Mouse (Mus musculus) CH12.LX (cell line): ENCODE data around the gene Txn2. TPM values are rescaled to one million over a fixed set of nuclear protein-coding genes. Genes with fewer than 3 reads are reported as not detected.

Experiments
- DNase-seq: peaks from one replicate; pipeline ENCODE4 v3.0.0-alpha.2; 2013; ENCODE audit errors: extremely low read depth
- H3K27ac ChIP-seq: 2 replicates; pipeline ENCODE4 v1.5.1; 2012; ENCODE audit warnings: low read depth, mild to moderate bottlenecking, control low read depth, moderate library complexity; ENCODE audit not compliant: insufficient read depth
- H3K27me3 ChIP-seq: replicated peaks from 2 replicates; pipeline ENCODE3; 2012; ENCODE audit warnings: inconsistent platforms
- H3K36me3 ChIP-seq, 2 experiments: replicated peaks in 1 of 2; 2 replicates each; pipeline versions ENCODE3 to v1.6.1; 2012; ENCODE audit warnings: inconsistent platforms in 1 of 2, low read length in 1 of 2, mild to moderate bottlenecking in 1 of 2, mixed read lengths in 1 of 2, moderate library complexity in 1 of 2; ENCODE audit not compliant: control insufficient read depth in 1 of 2, insufficient read depth in 1 of 2
- H3K4me1 ChIP-seq, 2 experiments: 2 replicates each; pipeline ENCODE4 v1.6.1; 2012; ENCODE audit warnings: inconsistent platforms in 1 of 2, moderate library complexity in 1 of 2; ENCODE audit not compliant: insufficient read depth in 2 of 2, control insufficient read depth in 1 of 2
- H3K4me2 ChIP-seq: 2 replicates; pipeline ENCODE4 v1.6.1; 2012; ENCODE audit warnings: low read depth, mild to moderate bottlenecking, control low read depth; ENCODE audit not compliant: poor library complexity, insufficient read depth, severe bottlenecking
- H3K4me3 ChIP-seq, 3 experiments: fragments of 150-350 bp in 1 of 3; sonication (generic) in 1 of 3; replicated peaks in 1 of 3; 2 replicates each; pipeline versions ENCODE3 to v1.5.1; 2011 to 2012; ENCODE audit warnings: low read depth in 2 of 3, low read length in 2 of 3, mild to moderate bottlenecking in 2 of 3, moderate library complexity in 2 of 3, control low read depth in 1 of 3, improper control_type of control experiment in 1 of 3, inconsistent platforms in 1 of 3, mixed read lengths in 1 of 3; ENCODE audit not compliant: poor library complexity in 1 of 3
- H3K79me2 ChIP-seq: replicated peaks from 2 replicates; pipeline ENCODE4 v1.6.1; 2012; ENCODE audit warnings: mild to moderate bottlenecking, moderate library complexity; ENCODE audit not compliant: control insufficient read depth, poor library complexity, insufficient read depth, severe bottlenecking; ENCODE audit errors: extremely low read depth
- H3K9ac ChIP-seq: 2 replicates; pipeline ENCODE4 v1.6.1; 2012; ENCODE audit warnings: low read depth, mild to moderate bottlenecking, control low read depth, moderate library complexity; ENCODE audit not compliant: insufficient read depth
- H3K9me3 ChIP-seq: replicated peaks from 2 replicates; pipeline ENCODE3; 2012; ENCODE audit warnings: low read length, inconsistent platforms, mixed read lengths
- CHD2 ChIP-seq: IDR thresholded peaks from 2 replicates; pipeline ENCODE4 v1.6.1; 2011; ENCODE audit warnings: low read length, improper control_type of control experiment
- ELF1 ChIP-seq: IDR thresholded peaks from 2 replicates; pipeline ENCODE4 v1.6.1; 2014; ENCODE audit warnings: low read depth, mild to moderate bottlenecking, inconsistent platforms, low read length, improper control_type of control experiment
- EP300 ChIP-seq: IDR thresholded peaks from 2 replicates; pipeline ENCODE4 v1.6.1; 2011; ENCODE audit warnings: low read length, improper control_type of control experiment
- ETS1 ChIP-seq: conservative IDR thresholded peaks from 2 replicates; pipeline ENCODE4 v1.6.1; 2012; ENCODE audit warnings: low read depth, mild to moderate bottlenecking, inconsistent platforms, low read length, improper control_type of control experiment, moderate library complexity
- GABPA ChIP-seq: IDR thresholded peaks from 2 replicates; pipeline ENCODE4 v1.6.1; 2012; ENCODE audit warnings: low read depth, low read length, improper control_type of control experiment, inconsistent platforms; ENCODE audit not compliant: insufficient replicate concordance
- HCFC1 ChIP-seq: IDR thresholded peaks from 2 replicates; pipeline ENCODE4 v1.6.1; 2012; ENCODE audit warnings: low read depth, mild to moderate bottlenecking, inconsistent platforms, low read length, improper control_type of control experiment
- IRF4 ChIP-seq: IDR thresholded peaks from 2 replicates; pipeline ENCODE4 v1.6.1; 2014; ENCODE audit warnings: low read depth, mild to moderate bottlenecking, inconsistent platforms, low read length, improper control_type of control experiment
- JUN ChIP-seq: IDR thresholded peaks from 2 replicates; pipeline ENCODE4 v1.6.1; 2011; ENCODE audit warnings: low read depth, mild to moderate bottlenecking, low read length, improper control_type of control experiment, moderate library complexity; ENCODE audit not compliant: insufficient read depth
- KAT2A ChIP-seq: IDR thresholded peaks from 2 replicates; pipeline ENCODE4 v1.6.1; 2012; ENCODE audit warnings: low read length, improper control_type of control experiment, inconsistent platforms; ENCODE audit not compliant: insufficient replicate concordance
- MAFK ChIP-seq: IDR thresholded peaks from 2 replicates; pipeline ENCODE4 v1.6.1; 2011; ENCODE audit warnings: low read length, improper control_type of control experiment; ENCODE audit not compliant: insufficient replicate concordance
- MYC ChIP-seq: IDR thresholded peaks from 2 replicates; pipeline ENCODE4 v1.6.1; 2011; ENCODE audit warnings: low read depth, mild to moderate bottlenecking, improper control_type of control experiment, low read length
- NELFE ChIP-seq: IDR thresholded peaks from 2 replicates; pipeline ENCODE4 v1.6.1; 2011; ENCODE audit warnings: low read depth, low read length, improper control_type of control experiment
- POLR2A ChIP-seq: IDR thresholded peaks from 2 replicates; pipeline ENCODE4 v1.6.1; 2011; ENCODE audit warnings: low read depth, mild to moderate bottlenecking, improper control_type of control experiment, low read length
- RAD21 ChIP-seq: IDR thresholded peaks from 2 replicates; pipeline ENCODE4 v1.6.1; 2011; ENCODE audit warnings: low read depth, mild to moderate bottlenecking, low read length, improper control_type of control experiment, moderate library complexity
- RCOR1 ChIP-seq: conservative IDR thresholded peaks from 2 replicates; pipeline ENCODE4 v1.6.1; 2012; ENCODE audit warnings: low read depth, mild to moderate bottlenecking, inconsistent platforms, low read length, improper control_type of control experiment
- SIN3A ChIP-seq: IDR thresholded peaks from 2 replicates; pipeline ENCODE4 v1.6.1; 2012; ENCODE audit warnings: low read length, improper control_type of control experiment, inconsistent platforms
- SMC3 ChIP-seq: IDR thresholded peaks from 2 replicates; pipeline ENCODE4 v1.6.1; 2011; ENCODE audit warnings: low read depth, low read length, improper control_type of control experiment
- TCF12 ChIP-seq: IDR thresholded peaks from 2 replicates; pipeline ENCODE4 v1.6.1; 2014; ENCODE audit warnings: low read depth, mild to moderate bottlenecking, inconsistent platforms, low read length, improper control_type of control experiment
- UBTF ChIP-seq: IDR thresholded peaks from 2 replicates; pipeline ENCODE4 v1.6.1; 2012; ENCODE audit warnings: low read depth, mild to moderate bottlenecking, inconsistent platforms, low read length, improper control_type of control experiment, moderate library complexity
- USF1 ChIP-seq: IDR thresholded peaks from 2 replicates; pipeline ENCODE4 v1.6.1; 2014; ENCODE audit warnings: low read depth, mild to moderate bottlenecking, inconsistent platforms, low read length, improper control_type of control experiment
- ZNF384 ChIP-seq: IDR thresholded peaks from 2 replicates; pipeline ENCODE4 v1.6.1; 2012; ENCODE audit warnings: low read depth, low read length, improper control_type of control experiment, inconsistent platforms
- dilution Hi-C: fragments of 300-500 bp; cut with MboI; formaldehyde crosslinking; loops from 2 replicates; pipeline ENCODE4 v1.14.3; 2020; ENCODE audit warnings: low sequenced_read_pairs; ENCODE audit not compliant: extremely low pct_unique_long_range_greater_than_20kb, extremely low pct_ligation_motif_present
- in situ Hi-C: fragments of 300-500 bp; cut with MboI; formaldehyde crosslinking; loops from 3 replicates; pipeline ENCODE4 v1.14.3; 2019; ENCODE audit warnings: low sequenced_read_pairs, low pct_ligation_motif_present, low pct_unique_long_range_greater_than_20kb, mixed read lengths
- polyA plus RNA-seq: library from polyadenylated mRNA; unstranded; fragments of >175 nt; gene quantifications from 2 replicates; pipeline ENCODE4 v1.2.1, GENCODE M21; 2012; ENCODE audit warnings: low read depth; ENCODE audit not compliant: insufficient read length
- total RNA-seq, 2 experiments: library from RNA; depleted of rRNA; stranded (reverse); fragments of 300-350 nt in 1 of 2; fragments of >200 nt in 1 of 2; gene quantifications; 2 replicates each; pipeline ENCODE4 v1.2.3; 2012 to 2014

Gene Txn2
- total and polyA plus RNA-seq, 3 experiments, result 22.4 to 209 (median 105) TPM

GRCm38 (mm10) chr15:77880738-77881137, 48.1 kb downstream of the Txn2 start:
- in situ Hi-C loops (no loop called here), dilution Hi-C loops (no loop called here)
- DNase-seq, result no peak
- Histone ChIP-seq H3K9ac (no peak overlapping the region), H3K79me2 (no peaks in the 10 kb centered on the region), H3K4me2 (no peak overlapping the region), H3K27ac (no peak overlapping the region), H3K27me3 (peaks cover 2% of the 10 kb centered on the region), H3K36me3 (no peaks in the 10 kb centered on the region), H3K4me1 (peaks cover 3 to 21% of the 10 kb centered on the region in 2 experiments; a peak in 3 of 4 replicates), H3K4me3 (no peak overlapping the region), H3K9me3 (no peaks in the 10 kb centered on the region)
- no peak for TF ChIP-seq SIN3A
- TF ChIP-seq POLR2A, result no peak
- TF ChIP-seq ETS1, result no peak
- TF ChIP-seq NELFE, result no peak
- no peak for TF ChIP-seq MYC
- TF ChIP-seq UBTF, result no peak
- no peak for TF ChIP-seq IRF4
- TF ChIP-seq EP300, result no peak
- TF ChIP-seq MAFK, result no peak
- no peak for TF ChIP-seq KAT2A
- no peak for TF ChIP-seq HCFC1
- TF ChIP-seq RCOR1, result no peak
- TF ChIP-seq SMC3, result no peak

GRCm38 (mm10) chr15:77879756-77880155, 49.0 kb downstream of the Txn2 start:
- Histone ChIP-seq H3K27ac (no peak overlapping the region), H3K4me2 (no peak overlapping the region), H3K4me3 (no peak overlapping the region), H3K27me3 (peaks cover 2% of the 10 kb centered on the region), H3K79me2 (no peaks in the 10 kb centered on the region), H3K4me1 (peaks cover 3 to 21% of the 10 kb centered on the region in 2 experiments; a peak in 3 of 4 replicates), H3K36me3 (no peaks in the 10 kb centered on the region), H3K9me3 (no peaks in the 10 kb centered on the region), H3K9ac (no peak overlapping the region)
- in situ Hi-C loops, result no loop called here
- dilution Hi-C loops, result no loop called here
- TF ChIP-seq RAD21 (no peak), EP300 (no peak), ELF1 (no peak), ZNF384 (no peak), TCF12 (no peak), UBTF (no peak), JUN (no peak), SIN3A (no peak), RCOR1 (no peak), POLR2A (no peak), USF1 (no peak), HCFC1 (no peak), GABPA (no peak), MYC (no peak), NELFE (no peak), CHD2 (no peak)
- DNase-seq, result no peak
